Mouse (Mus musculus) E14TG2a.4 (cell line): ENCODE measurements at regions not wholly inside any gene's neighbourhood (a gene's known extent, or its start where the extent isn't known, plus 50 kb on each side); places are given as distances from the start of the nearest gene placed in this dataset.

ENCODE experiments used
- CTCF ChIP-seq: conservative IDR thresholded peaks from 2 replicates; pipeline ENCODE4 v1.5.1; 2014; ENCODE audit warnings: low read length
- POU5F1 ChIP-seq: IDR thresholded peaks from 2 replicates; pipeline ENCODE4 v1.6.1; 2014; ENCODE audit warnings: low read length, borderline replicate concordance

- no peak for TF ChIP-seq CTCF
- no peak for TF ChIP-seq POU5F1
Observed at GRCm38 (mm10) chr10:60933891-60934290, 102.5 kb upstream of the Unc5b start.
